Mouse (Mus musculus): Measurements from ENCODE around the gene Gm4869. TPM values are rescaled to one million over a fixed set of nuclear protein-coding genes. Genes with fewer than 3 reads are reported as not detected.

Gene Gm4869
- polyA plus RNA-seq, 1 experiment, result 0.12 TPM

- no peak for DNase-seq (ENCODE audit: low read depth)
- TF ChIP-seq POLR2A (IDR thresholded peaks at IDR 0.05; ENCODE audit: borderline replicate concordance, extremely low read depth, insufficient read depth, insufficient read length, poor library complexity, severe bottlenecking) (no peak), CTCF (IDR thresholded peaks at IDR 0.05; ENCODE audit: borderline replicate concordance, extremely low read depth, insufficient read depth, insufficient read length) (no peak)
These were observed 92.8 kb downstream of the Gm4869 start for GRCm38 (mm10) chr5:140538111-140538683.

- TF ChIP-seq CTCF (IDR thresholded peaks at IDR 0.05; ENCODE audit: borderline replicate concordance, extremely low read depth, insufficient read depth, insufficient read length), result peak; percentile 94
- no peak for TF ChIP-seq POLR2A (IDR thresholded peaks at IDR 0.05; ENCODE audit: borderline replicate concordance, extremely low read depth, insufficient read depth, insufficient read length, poor library complexity, severe bottlenecking)
- DNase-seq (ENCODE audit: low read depth), result peak; percentile 82
These were observed 94.7 kb downstream of the Gm4869 start for GRCm38 (mm10) chr5:140540106-140540505.

- TF ChIP-seq POLR2A (IDR thresholded peaks at IDR 0.05; ENCODE audit: borderline replicate concordance, extremely low read depth, insufficient read depth, insufficient read length, poor library complexity, severe bottlenecking) (no peak), CTCF (IDR thresholded peaks at IDR 0.05; ENCODE audit: borderline replicate concordance, extremely low read depth, insufficient read depth, insufficient read length) (no peak)
- DNase-seq (ENCODE audit: low read depth), result peak; percentile 89
These were observed 97.5 kb downstream of the Gm4869 start for GRCm38 (mm10) chr5:140542811-140543575.

Other genes with a start within 250 kb of the Gm4869 start
- 29.9 and 30.0 TPM in 2 replicates for gene Mad1l1, start 124.1 kb upstream of the Gm4869 start, polyA plus RNA-seq (2012; rRNA removed)
- 17.3 and 20.1 TPM in 2 replicates for gene Nudt1, start 124.0 kb upstream of the Gm4869 start, polyA plus RNA-seq (2012; rRNA removed)
- gene Mrm2, start 113.7 kb upstream of the Gm4869 start, polyA plus RNA-seq (2012; rRNA removed), result 14.4 and 15.4 TPM in 2 replicates
- 20.6 and 30.3 TPM in 2 replicates for gene Snx8, start 56.4 kb upstream of the Gm4869 start, polyA plus RNA-seq (2012; rRNA removed)
- gene Eif3b, start 26.3 kb upstream of the Gm4869 start, polyA plus RNA-seq (2012; rRNA removed), result 92.5 and 112 TPM in 2 replicates
- gene Chst12, start 59.9 kb downstream of the Gm4869 start, polyA plus RNA-seq (2012; rRNA removed), result 9.5 and 15.7 TPM in 2 replicates
- gene Grifin, start 119.4 kb downstream of the Gm4869 start, polyA plus RNA-seq (2012; rRNA removed), result 0.26 and 0.32 TPM in 2 replicates
- gene Lfng, start 161.7 kb downstream of the Gm4869 start, polyA plus RNA-seq (2012; rRNA removed), result 55.8 and 73.4 TPM in 2 replicates
- gene Ttyh3, start 203.4 kb downstream of the Gm4869 start, polyA plus RNA-seq (2012; rRNA removed), result 164 and 280 TPM in 2 replicates